Comparison of ENCODE assay signal across 9 mouse cellular contexts in the genomic region with DNA sequence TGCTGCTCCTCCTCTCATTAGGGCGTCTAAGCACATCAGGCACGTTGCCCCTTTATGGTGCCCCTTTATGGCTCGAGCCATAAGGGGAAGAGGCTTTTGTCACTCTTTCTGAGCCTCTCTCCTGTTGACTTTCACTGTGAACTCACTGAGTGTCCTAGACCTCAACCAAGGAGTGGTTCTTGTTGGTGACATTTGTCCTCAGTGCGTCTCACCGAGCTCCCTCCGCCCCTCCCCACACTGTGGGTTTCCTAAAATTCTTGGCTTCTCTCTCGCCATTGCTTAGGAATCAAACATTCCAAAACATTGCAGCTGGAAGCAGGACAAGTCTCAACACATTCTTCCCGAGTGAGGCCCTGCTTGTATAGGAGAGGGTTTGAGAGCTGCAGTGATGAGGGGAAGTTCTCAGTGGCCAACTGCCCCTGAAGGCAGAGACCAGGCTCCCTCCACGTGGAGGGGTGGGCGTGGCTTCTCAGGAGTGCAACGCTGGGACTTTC. TPM values are rescaled to one million over a fixed set of nuclear protein-coding genes. Genes with fewer than 3 reads are reported as not detected.
DNase-seq lines count a peak whose midpoint lies in the region; ATAC-seq and TF ChIP-seq lines count a peak whose summit lies in the region.
"Had no signal": no experiment of that assay in that cellular context is flagged by ENCODE, and none has a peak within 500 bp of the region (broad histone marks: within the 10 kb centered on the region; RNA-seq: fewer than 3 reads in every experiment).

No protein-coding gene starts in this region.

- H3K27me3 ChIP-seq in heart, embryonic 16.5 days (ENCODE audit: control insufficient read depth, insufficient read depth, low read length), result no peaks in the 10 kb centered on the region
- no peaks in the 10 kb centered on the region for H3K27me3 ChIP-seq in lung, embryonic 15.5 days

- intact Hi-C loops in gastrocnemius, adult 2 months (cut with DNase I), result no loop called here

- H3K4me1 ChIP-seq in heart, embryonic 16.5 days (ENCODE audit: control insufficient read depth, insufficient read depth, low read length), result peaks cover 25% of the 10 kb centered on the region
- peaks cover 24% of the 10 kb centered on the region for H3K4me1 ChIP-seq in lung, embryonic 15.5 days

- H3K9me3 ChIP-seq in heart, embryonic 16.5 days (replicated peaks; ENCODE audit: control insufficient read depth, low read length), result 0 out of 2 replicates have a peak, but pooled peaks cover 6% of the 10 kb centered on the region
- no peaks in the 10 kb centered on the region for H3K9me3 ChIP-seq in lung, embryonic 15.5 days

- peak overlapping the region; percentile 2 for H3K4me2 ChIP-seq in heart, embryonic 16.5 days (ENCODE audit: low read depth, low read length)
- no peak overlapping the region for H3K4me2 ChIP-seq in lung, embryonic 15.5 days

- no peak overlapping the region for H3K4me3 ChIP-seq in gastrocnemius, adult 2 months
- H3K4me3 ChIP-seq in heart, embryonic 16.5 days (ENCODE audit: low read length), result no peak overlapping the region
- H3K4me3 ChIP-seq in lung, embryonic 15.5 days, result no peak overlapping the region

- H3K27ac ChIP-seq in gastrocnemius, adult 2 months, result 0 out of 2 replicates have a peak overlapping the region, but pooled peaks have one; percentile 3
- H3K27ac ChIP-seq in heart, embryonic 16.5 days (ENCODE audit: low read length), result peak overlapping the region; percentile 56
- H3K27ac ChIP-seq in lung, embryonic 15.5 days, result peak overlapping the region; percentile 41

- no peak overlapping the region for H3K9ac ChIP-seq in heart, embryonic 16.5 days (ENCODE audit: low read length)
- no peak overlapping the region for H3K9ac ChIP-seq in lung, embryonic 15.5 days

- no peak for TF ChIP-seq CTCF in gastrocnemius, adult 2 months (IDR thresholded peaks at IDR 0.05)

- H3K36me3 ChIP-seq in heart, embryonic 16.5 days (ENCODE audit: control insufficient read depth, insufficient read depth), result no peaks in the 10 kb centered on the region
- H3K36me3 ChIP-seq in lung, embryonic 15.5 days, result no peaks in the 10 kb centered on the region

- ATAC-seq in heart, embryonic 16.5 days (replicated peaks; ENCODE audit: extremely low read depth, insufficient read depth, low FRiP score), result peak; percentile 80
- peak; percentile 83 for ATAC-seq in lung, embryonic 15.5 days (ENCODE audit: borderline replicate concordance, extremely low read depth, low FRiP score, low TSS enrichment)

- 29% methylated on average over 11 of the region's 11 CpGs for WGBS in heart, embryonic 16.5 days
- 34% methylated on average over 11 of the region's 11 CpGs for WGBS in lung, embryonic 15.5 days

- no peak for DNase-seq in gastrocnemius, adult 2 months
- no peak for DNase-seq in gastrocnemius, adult 18-20 months (ENCODE audit: low spot score)
- DNase-seq in ZHBTc4 (ENCODE audit: low read depth, low spot score), result peak; percentile 40
- no peak for DNase-seq in adrenal gland, adult 8-10 months
- no peak for DNase-seq in retina, postnatal 1 day
- no peak for DNase-seq in thymus, postnatal 10 days (ENCODE audit: low spot score in 2 of 2)
- DNase-seq: cerebellum, adult 18-20 months had no signal

RNA-seq across cellular contexts. Expression of a gene that starts 46.0 kb away (rescaled TPM):
- 10 to 100 TPM; 20.4 to 23.9 TPM for total RNA-seq in gastrocnemius, adult 2 months (2021)
- 10 to 100 TPM; 15.2 to 16.9 TPM for total RNA-seq in gastrocnemius, adult 18-20 months (2021)
- 10.2 and 10.8 TPM in 2 replicates for polyA plus RNA-seq in heart, embryonic 16.5 days (2015; fragmentation: Nextera tagmentation; extraction: Ambion mirVana)
- 11.8 and 12.4 TPM in 2 replicates for polyA plus RNA-seq in lung, embryonic 15.5 days (2015; fragmentation: Nextera tagmentation; extraction: Ambion mirVana)
- total RNA-seq in adrenal gland, adult 8-10 months (2022), result 10 to 100 TPM; 25.2 to 44.6 (median 35.4) TPM

Comparison
In these comparisons a context has a peak if more than half of its experiments do, and no peak if none do; other contexts are left out.
1. H3K27ac ChIP-seq: peak in every context shown above with its lines; median percentile 56 in heart, embryonic 16.5 days; 41 in lung, embryonic 15.5 days; 3 in gastrocnemius, adult 2 months.